Mouse (Mus musculus): Measurements from ENCODE around the gene Thra. TPM values are rescaled to one million over a fixed set of nuclear protein-coding genes. Genes with fewer than 3 reads are reported as not detected.

Gene Thra
- total RNA-seq, 2 experiments from 2014 or later, result 69.2 to 91.7 TPM

GRCm38 (mm10) chr11:98776843-98777590, 36.6 kb downstream of the Thra start:
- peak; percentile 79 to 80 for DNase-seq

GRCm38 (mm10) chr11:98777888-98778287, 37.5 kb downstream of the Thra start:
- no peak for DNase-seq

- peak in 1 of 2 experiments; percentile 41 for DNase-seq
Observed at GRCm38 (mm10) chr11:98781851-98782512, 41.5 kb downstream of the Thra start.

- DNase-seq, result peak; percentile 25 to 55
Observed at GRCm38 (mm10) chr11:98782651-98783235, 42.3 kb downstream of the Thra start.

- DNase-seq, result peak; percentile 99
Observed at GRCm38 (mm10) chr11:98783236-98783696, 42.8 kb downstream of the Thra start.

- DNase-seq, result no peak
Observed at GRCm38 (mm10) chr11:98784139-98784538, 43.7 kb downstream of the Thra start.

GRCm38 (mm10) chr11:98785214-98785613, 44.8 kb downstream of the Thra start:
- peak; percentile 23 to 35 for DNase-seq

- peak; percentile 76 to 84 for DNase-seq
Observed at GRCm38 (mm10) chr11:98785772-98786281, 45.4 kb downstream of the Thra start.

- DNase-seq, result peak; percentile 95
Observed at GRCm38 (mm10) chr11:98786359-98787214, 46.1 kb downstream of the Thra start.

GRCm38 (mm10) chr11:98787229-98787628, 46.8 kb downstream of the Thra start:
- DNase-seq, result peak in 1 of 2 experiments; percentile 14

GRCm38 (mm10) chr11:98787691-98788090, 47.3 kb downstream of the Thra start:
- no peak for DNase-seq

GRCm38 (mm10) chr11:98788139-98788538, 47.7 kb downstream of the Thra start:
- DNase-seq, result no peak

- DNase-seq, result peak; percentile 92 to 93
Observed at GRCm38 (mm10) chr11:98788550-98789218, 48.2 kb downstream of the Thra start.

GRCm38 (mm10) chr11:98789219-98789807, 48.9 kb downstream of the Thra start:
- DNase-seq, result no peak

GRCm38 (mm10) chr11:98789824-98790223, 49.4 kb downstream of the Thra start:
- no peak for DNase-seq

- DNase-seq, result no peak
Observed at GRCm38 (mm10) chr11:98790631-98791205, 50.3 kb downstream of the Thra start.

GRCm38 (mm10) chr11:98791448-98791847, 51.0 kb downstream of the Thra start:
- DNase-seq, result no peak

- DNase-seq, result no peak
Observed at GRCm38 (mm10) chr11:98792081-98792480, 51.6 kb downstream of the Thra start.

GRCm38 (mm10) chr11:98794469-98795014, 54.1 kb downstream of the Thra start:
- DNase-seq, result peak; percentile 87 to 89

Measured in adrenal gland, postnatal 36 days (tissue).